Mouse (Mus musculus): ENCODE data around the gene Uggt1.
A peak's percentile ranks its signal among the peaks of the same experiment; 100 is the strongest.

The Uggt1 gene

DNA sequence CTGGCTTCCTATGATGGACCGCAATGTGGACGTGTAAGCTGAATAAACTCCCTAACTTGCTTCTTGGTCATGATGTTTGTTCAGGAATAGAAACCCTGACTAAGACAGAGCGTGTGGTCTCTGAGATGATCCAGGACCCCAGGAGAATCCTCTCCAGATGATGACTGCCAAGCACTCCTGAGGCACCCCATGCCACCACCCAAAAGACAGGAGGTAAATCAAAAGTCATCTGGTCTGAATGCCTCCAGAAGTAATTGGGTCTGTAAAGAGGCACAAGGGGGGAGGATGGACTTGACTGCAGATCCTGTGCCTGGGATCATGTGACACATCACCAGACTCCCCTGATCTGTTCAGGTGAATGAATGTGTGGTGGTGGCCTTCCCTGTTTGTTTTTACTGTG lies 131.9 kb downstream of the Uggt1 start:
- no peak for DNase-seq

- no peak for DNase-seq
Observed at GRCm38 (mm10) chr1:36109987-36110386, 134.5 kb downstream of the Uggt1 start.

DNA sequence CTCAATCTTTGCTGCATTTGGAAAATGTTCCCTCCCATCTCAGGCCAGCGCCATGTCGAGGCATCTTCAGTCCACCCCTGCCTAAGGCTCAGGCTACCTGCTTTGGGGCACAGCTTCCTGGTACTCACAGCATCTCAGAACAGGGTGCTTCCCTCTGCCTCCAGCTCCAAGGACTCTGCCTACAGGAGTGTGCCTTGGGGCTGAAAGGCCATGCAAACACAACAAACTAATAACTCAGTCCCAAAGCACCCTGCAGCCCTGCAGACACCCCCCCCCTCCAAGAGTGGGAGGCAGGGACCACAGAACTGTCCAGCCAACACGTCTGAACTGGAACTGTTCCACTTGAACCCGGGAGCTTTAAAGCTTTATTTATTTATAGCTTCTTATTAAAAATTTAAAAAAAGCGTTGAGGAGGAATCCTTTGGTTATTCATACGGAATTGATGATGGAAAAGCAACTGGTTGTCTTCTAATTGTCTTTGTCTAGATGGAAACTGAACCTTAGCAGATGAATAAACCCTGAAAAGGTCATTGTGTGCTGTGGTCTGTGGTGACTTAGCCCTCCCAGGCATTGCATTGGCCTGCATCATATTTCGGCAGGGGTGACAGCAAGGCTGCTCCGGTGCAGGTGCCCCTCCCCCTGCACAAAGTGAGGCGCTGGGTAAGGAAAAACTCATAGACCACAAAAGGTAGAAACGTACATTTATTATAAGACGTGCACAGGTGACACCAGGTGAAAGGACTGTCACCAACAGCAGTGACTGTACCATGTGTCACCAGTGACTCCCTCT lies 138.4 kb downstream of the Uggt1 start:
- no peak for DNase-seq

GRCm38 (mm10) chr1:36100371-36100770 lies 144.1 kb downstream of the Uggt1 start:
- DNase-seq: no peak

- no peak for DNase-seq
Observed at GRCm38 (mm10) chr1:36098432-36098831, 146.1 kb downstream of the Uggt1 start.

DNA sequence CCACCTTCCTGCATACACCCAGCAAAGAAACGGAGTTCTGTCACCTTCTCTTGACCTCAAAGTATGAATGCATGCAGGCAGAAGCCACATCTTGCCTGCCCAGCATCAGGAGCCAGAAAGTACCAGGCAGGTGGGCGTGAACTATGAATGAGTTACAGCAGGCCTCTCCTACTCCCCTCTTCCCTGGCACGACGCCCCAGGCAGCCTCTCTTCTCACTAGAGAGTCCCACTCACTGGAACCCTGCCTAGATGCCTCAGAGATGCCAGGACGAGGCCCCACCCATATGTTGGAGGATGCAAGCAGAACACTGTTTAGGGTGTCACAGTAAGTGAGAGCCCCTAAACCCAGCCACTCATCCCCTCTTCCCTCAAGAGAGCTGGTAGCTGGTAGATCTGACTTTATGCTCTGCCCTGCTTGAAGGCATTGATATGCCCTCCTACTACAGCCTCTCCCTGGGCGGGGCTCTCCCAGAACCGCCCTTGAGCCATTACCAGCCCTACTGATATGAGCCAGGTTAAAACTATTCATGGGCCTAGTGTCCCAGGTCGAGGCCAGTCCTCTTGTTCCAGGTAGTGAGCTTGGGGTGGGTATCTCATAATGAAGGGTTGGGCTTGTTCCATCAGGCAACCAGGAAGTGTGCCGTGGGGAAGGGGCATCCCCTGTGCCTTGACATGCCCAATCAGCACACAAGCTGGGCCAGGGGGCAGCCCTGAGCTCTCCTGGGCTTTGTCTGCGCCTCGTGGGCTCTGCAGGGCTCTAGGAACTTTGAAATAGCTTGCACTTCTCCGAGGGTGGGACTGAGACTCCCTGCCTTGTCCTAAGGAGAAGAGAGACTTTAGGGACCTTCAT lies 148.9 kb downstream of the Uggt1 start:
- peak; percentile 97 for DNase-seq

DNA sequence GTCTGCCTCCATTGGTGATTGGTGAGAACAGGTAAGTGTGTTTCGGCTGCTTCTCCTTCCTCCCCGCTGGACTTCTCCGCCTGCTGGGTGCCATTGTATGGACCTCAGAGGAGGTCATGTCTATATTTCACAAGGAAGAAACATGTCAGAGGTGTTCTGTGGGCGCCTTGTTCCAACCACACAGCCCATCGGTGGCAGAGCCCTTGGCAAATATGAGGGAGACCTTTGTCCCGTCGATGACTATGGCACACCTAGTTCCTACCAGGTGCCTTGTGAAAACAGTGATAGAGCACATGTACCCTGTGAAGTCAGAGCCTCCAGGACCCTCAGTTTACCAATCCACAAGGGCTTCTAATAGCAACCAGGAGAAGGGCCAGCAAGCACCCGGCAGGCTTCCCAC lies 150.8 kb downstream of the Uggt1 start:
- no peak for DNase-seq

- no peak for DNase-seq
Observed at GRCm38 (mm10) chr1:36091246-36091645, 153.3 kb downstream of the Uggt1 start.

GRCm38 (mm10) chr1:36090722-36091110 lies 153.8 kb downstream of the Uggt1 start:
- DNase-seq: no peak
